Mouse (Mus musculus) heart, embryonic 12.5 days (tissue): Measurements from ENCODE around the gene Stxbp4. TPM values are rescaled to one million over a fixed set of nuclear protein-coding genes. Genes with fewer than 3 reads are reported as not detected.

ENCODE experiments used
- ATAC-seq: fragments of 200-750 bp; cut with Nextera tagmentation; 2 replicates; pipeline ENCODE4 v1.8.0; 2017; ENCODE audit warnings: moderate TSS enrichment, moderate library complexity; ENCODE audit not compliant: insufficient number of reproducible peaks, low FRiP score
- H3K27ac ChIP-seq: fragments of 300-500 bp; sonication (generic); 2 replicates; pipeline ENCODE4 v1.5.1; 2016; ENCODE audit warnings: mild to moderate bottlenecking, moderate library complexity; ENCODE audit not compliant: poor library complexity, severe bottlenecking
- H3K27me3 ChIP-seq: fragments of 300-500 bp; sonication (generic); replicated peaks from 2 replicates; pipeline ENCODE4 v1.6.1; 2016; ENCODE audit warnings: mild to moderate bottlenecking, moderate library complexity
- H3K36me3 ChIP-seq: fragments of 300-500 bp; sonication (generic); 2 replicates; pipeline ENCODE4 v1.6.1; 2016; ENCODE audit warnings: mild to moderate bottlenecking, moderate library complexity
- H3K4me1 ChIP-seq: fragments of 300-500 bp; sonication (generic); replicated peaks from 2 replicates; pipeline ENCODE4 v1.6.1; 2016; ENCODE audit warnings: mild to moderate bottlenecking
- H3K4me2 ChIP-seq: fragments of 300-500 bp; sonication (generic); 2 replicates; pipeline ENCODE4 v1.6.1; 2016; ENCODE audit warnings: mild to moderate bottlenecking, moderate library complexity
- H3K4me3 ChIP-seq: fragments of 300-500 bp; sonication (generic); 2 replicates; pipeline ENCODE4 v1.5.1; 2016; ENCODE audit warnings: mild to moderate bottlenecking
- H3K9ac ChIP-seq: fragments of 300-500 bp; sonication (generic); 2 replicates; pipeline ENCODE4 v1.6.1; 2016; ENCODE audit warnings: mild to moderate bottlenecking, moderate library complexity
- H3K9me3 ChIP-seq: fragments of 300-500 bp; sonication (generic); replicated peaks from 2 replicates; pipeline ENCODE4 v1.6.1; 2016; ENCODE audit warnings: mild to moderate bottlenecking, moderate library complexity
- WGBS: fragments of 180-500 bp; shearing (Covaris S2); methylation state at CpG from one replicate; pipeline ENCODE4 v1.1.7; 2016; 5-methylcytosine and 5-hydroxymethylcytosine counted together
- polyA plus RNA-seq: library from polyadenylated mRNA; unstranded; fragments of >200 nt; fragmentation: Nextera tagmentation; extraction: Ambion mirVana; gene quantifications from 2 replicates; pipeline ENCODE4 v1.2.1, GENCODE M21; 2016

Gene Stxbp4
- polyA plus RNA-seq, 1 experiment from 2014 or later = 15.1 TPM

DNA sequence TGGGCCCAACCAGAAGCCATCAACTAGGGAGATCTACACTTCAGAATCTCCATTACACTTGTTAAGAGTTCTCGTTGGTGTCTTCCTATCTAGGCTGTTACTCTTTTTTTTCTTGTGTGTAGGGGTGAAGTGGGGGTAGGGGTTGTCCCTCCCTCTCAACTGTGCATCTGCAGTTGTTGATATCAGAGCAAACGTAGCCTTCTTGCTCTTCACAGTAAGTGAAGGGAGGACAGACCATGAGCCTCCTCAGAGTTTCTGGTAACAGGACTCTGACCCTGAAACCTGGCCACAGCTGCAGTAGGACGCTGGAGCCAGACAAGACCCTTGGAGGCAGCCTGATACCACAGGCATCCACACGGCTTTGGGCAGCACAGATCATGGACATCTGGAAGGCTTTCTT is 81.4 kb downstream of the Stxbp4 start:
- 0 out of 2 replicates have a peak, but pooled peaks cover 3% of the 10 kb centered on the region for H3K36me3 ChIP-seq
- no peak for ATAC-seq
- no peak overlapping the region for H3K4me3 ChIP-seq
- no peaks in the 10 kb centered on the region for H3K27me3 ChIP-seq
- H3K4me2 ChIP-seq = no peak overlapping the region
- no peak overlapping the region for H3K27ac ChIP-seq
- H3K4me1 ChIP-seq = peaks cover 16% of the 10 kb centered on the region
- WGBS = 47% methylated on average over 4 of the region's 4 CpGs
- H3K9me3 ChIP-seq = no peaks in the 10 kb centered on the region
- no peak overlapping the region for H3K9ac ChIP-seq

GRCm38 (mm10) chr11:90553963-90554362 is 83.9 kb downstream of the Stxbp4 start:
- H3K27me3 ChIP-seq = no peaks in the 10 kb centered on the region
- no peak overlapping the region for H3K27ac ChIP-seq
- peaks cover 16% of the 10 kb centered on the region for H3K4me1 ChIP-seq
- no peak overlapping the region for H3K9ac ChIP-seq
- no peak overlapping the region for H3K4me3 ChIP-seq
- 56% methylated on average over 5 of the region's 5 CpGs for WGBS
- no peak overlapping the region for H3K4me2 ChIP-seq
- H3K36me3 ChIP-seq = no peaks in the 10 kb centered on the region
- no peaks in the 10 kb centered on the region for H3K9me3 ChIP-seq
- ATAC-seq = no peak

DNA sequence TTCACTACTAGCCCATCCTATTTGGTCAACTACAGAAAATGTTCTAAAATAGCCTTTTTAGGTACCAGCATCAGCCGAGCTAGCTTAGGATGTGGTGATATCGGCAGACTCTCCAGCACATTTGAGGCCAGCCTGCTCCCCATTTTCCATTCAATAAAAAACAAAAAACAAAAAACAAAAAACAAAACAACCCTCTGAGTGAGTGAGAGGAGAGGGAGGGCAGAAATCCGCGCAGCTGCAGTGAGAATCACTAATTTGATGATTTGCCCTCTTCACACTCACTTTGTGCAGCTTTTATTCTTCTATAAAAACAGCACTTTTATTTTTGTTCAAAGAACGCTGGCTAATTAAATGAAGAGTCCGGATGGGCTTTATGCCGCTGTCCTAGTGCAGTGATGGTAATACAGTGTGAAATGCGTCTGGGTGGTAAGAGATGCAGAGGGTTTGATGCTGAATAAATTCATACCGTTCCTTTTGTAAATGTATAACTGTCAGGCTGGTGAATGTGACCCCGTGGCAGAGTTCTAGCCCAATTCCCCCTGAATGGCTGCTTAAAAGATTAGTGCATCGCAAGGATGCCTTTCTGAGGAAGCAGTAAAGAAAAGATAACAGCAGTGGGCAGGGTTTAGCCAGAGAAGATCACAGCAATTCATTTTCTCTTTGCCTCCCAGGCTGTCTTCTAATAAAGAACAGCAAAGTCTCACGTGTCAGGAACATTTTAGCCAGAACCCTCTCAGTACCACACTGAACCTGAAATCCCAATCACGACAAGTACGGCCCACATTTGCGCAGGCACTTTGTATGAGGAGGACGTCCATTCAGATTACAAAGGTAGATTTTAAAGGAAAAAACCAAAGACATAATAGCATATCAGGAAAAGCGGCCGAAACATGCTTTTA is 85.3 kb downstream of the Stxbp4 start:
- no peak overlapping the region for H3K4me3 ChIP-seq
- H3K27me3 ChIP-seq = no peaks in the 10 kb centered on the region
- 70% methylated on average over 18 of the region's 18 CpGs for WGBS
- H3K27ac ChIP-seq = no peak overlapping the region
- 0 out of 2 replicates have a peak, but pooled peaks cover 3% of the 10 kb centered on the region for H3K36me3 ChIP-seq
- no peak overlapping the region for H3K4me2 ChIP-seq
- no peaks in the 10 kb centered on the region for H3K9me3 ChIP-seq
- peaks cover 10% of the 10 kb centered on the region for H3K4me1 ChIP-seq
- ATAC-seq = no peak
- H3K9ac ChIP-seq = no peak overlapping the region

DNA sequence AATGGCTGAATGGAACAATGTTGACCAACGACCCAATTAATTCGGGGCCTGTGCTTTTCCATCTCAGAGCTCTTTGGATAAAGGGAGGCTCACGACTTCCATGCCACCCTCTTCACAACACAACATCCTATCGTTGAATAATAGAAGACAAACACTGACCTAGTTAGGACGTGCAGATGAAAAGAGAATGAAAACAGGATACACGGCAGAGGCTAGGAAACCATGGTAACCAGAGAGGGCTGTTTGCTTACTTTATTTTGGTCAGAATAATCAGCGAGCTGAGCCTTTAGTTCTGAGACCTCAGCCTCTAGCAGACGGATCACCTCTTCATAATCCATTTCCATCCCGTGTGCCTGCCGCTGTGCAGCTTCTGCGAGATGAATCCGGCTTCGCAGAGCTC is 89.3 kb downstream of the Stxbp4 start:
- Histone ChIP-seq H3K9ac (no peak overlapping the region), H3K27me3 (no peaks in the 10 kb centered on the region), H3K4me1 (peaks cover 6% of the 10 kb centered on the region), H3K36me3 (peaks cover 12% of the 10 kb centered on the region), H3K4me3 (no peak overlapping the region), H3K4me2 (no peak overlapping the region), H3K27ac (no peak overlapping the region), H3K9me3 (peaks cover 4% of the 10 kb centered on the region; the same call in 1 of the 2 replicates)
- no peak for ATAC-seq
- 81% methylated on average over 13 of the region's 13 CpGs for WGBS

GRCm38 (mm10) chr11:90538636-90539263 is 99.1 kb downstream of the Stxbp4 start:
- no peaks in the 10 kb centered on the region for H3K27me3 ChIP-seq
- no peak overlapping the region for H3K27ac ChIP-seq
- H3K4me1 ChIP-seq = no peaks in the 10 kb centered on the region
- H3K4me3 ChIP-seq = no peak overlapping the region
- no peak overlapping the region for H3K4me2 ChIP-seq
- H3K9ac ChIP-seq = no peak overlapping the region
- 89% methylated on average over 7 of the region's 7 CpGs for WGBS
- H3K9me3 ChIP-seq = no peaks in the 10 kb centered on the region
- peaks cover 19% of the 10 kb centered on the region for H3K36me3 ChIP-seq
- no peak for ATAC-seq

- Histone ChIP-seq H3K27me3 (no peaks in the 10 kb centered on the region), H3K36me3 (peaks cover 16% of the 10 kb centered on the region), H3K4me3 (no peak overlapping the region), H3K4me1 (peaks cover 24% of the 10 kb centered on the region), H3K27ac (no peak overlapping the region), H3K4me2 (no peak overlapping the region), H3K9me3 (no peaks in the 10 kb centered on the region), H3K9ac (no peak overlapping the region)
- 78% methylated on average over 2 of the region's 2 CpGs for WGBS
- ATAC-seq = no peak
Measured at GRCm38 (mm10) chr11:90525311-90525710, 112.6 kb downstream of the Stxbp4 start.

- Histone ChIP-seq H3K27ac (no peak overlapping the region), H3K9ac (no peak overlapping the region), H3K4me3 (no peak overlapping the region), H3K4me1 (peaks cover 38% of the 10 kb centered on the region), H3K4me2 (peak overlapping the region; percentile 32; the same call in 1 of the 2 replicates), H3K27me3 (no peaks in the 10 kb centered on the region), H3K36me3 (0 out of 2 replicates have a peak, but pooled peaks cover 7% of the 10 kb centered on the region), H3K9me3 (no peaks in the 10 kb centered on the region)
- no peak for ATAC-seq
- 34% methylated on average over 8 of the region's 8 CpGs for WGBS
Measured at GRCm38 (mm10) chr11:90521040-90521439, 116.8 kb downstream of the Stxbp4 start.

GRCm38 (mm10) chr11:90517750-90518149 is 120.1 kb downstream of the Stxbp4 start:
- Histone ChIP-seq H3K27ac (peak overlapping the region; percentile 50; the same call in 1 of the 2 replicates), H3K9ac (no peak overlapping the region), H3K36me3 (0 out of 2 replicates have a peak, but pooled peaks cover 7% of the 10 kb centered on the region), H3K4me2 (peak overlapping the region; percentile 26; the same call in 1 of the 2 replicates), H3K27me3 (no peaks in the 10 kb centered on the region), H3K4me3 (no peak overlapping the region), H3K4me1 (peaks cover 40% of the 10 kb centered on the region), H3K9me3 (no peaks in the 10 kb centered on the region)
- peak; percentile 55; the same call in 1 of the 2 replicates for ATAC-seq
- 12% methylated on average over 1 of the region's 1 CpGs for WGBS

DNA sequence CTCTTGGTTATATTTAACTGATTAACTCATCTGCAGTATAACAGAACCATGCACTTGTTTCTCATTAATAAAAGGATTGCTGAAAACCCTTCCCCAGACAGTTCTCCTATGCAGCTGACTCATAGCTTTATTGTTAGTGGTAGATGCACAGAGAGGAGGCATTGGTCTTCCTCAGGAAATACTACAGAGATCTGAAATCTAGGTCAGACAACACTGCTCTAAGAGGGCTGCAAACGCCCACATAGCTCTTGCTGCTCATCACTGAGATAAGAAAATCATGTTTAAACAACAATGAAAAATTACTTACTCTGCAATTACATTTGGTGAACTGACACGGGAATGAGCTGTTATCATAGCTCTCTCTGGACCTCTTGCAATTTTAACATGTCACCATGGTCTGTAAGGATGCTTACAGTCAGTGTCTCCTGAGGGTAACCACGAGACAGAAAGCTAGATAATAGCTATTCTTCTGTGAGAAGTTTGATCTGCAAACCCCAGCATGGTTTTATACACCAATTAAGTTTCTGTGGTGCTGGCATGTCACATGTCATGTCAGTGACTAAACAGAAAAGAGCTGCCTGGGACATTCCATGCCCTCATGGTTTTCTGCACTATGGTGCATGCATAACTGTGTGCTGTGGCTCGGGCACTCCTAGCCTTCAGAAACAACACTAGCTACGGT is 125.2 kb downstream of the Stxbp4 start:
- no peaks in the 10 kb centered on the region for H3K27me3 ChIP-seq
- peaks cover 14% of the 10 kb centered on the region for H3K4me1 ChIP-seq
- no peak for ATAC-seq
- H3K9ac ChIP-seq = no peak overlapping the region
- no peak overlapping the region for H3K4me3 ChIP-seq
- H3K27ac ChIP-seq = no peak overlapping the region
- no peak overlapping the region for H3K4me2 ChIP-seq
- 0 out of 2 replicates have a peak, but pooled peaks cover 5% of the 10 kb centered on the region for H3K36me3 ChIP-seq
- no peaks in the 10 kb centered on the region for H3K9me3 ChIP-seq
- 46% methylated on average over 5 of the region's 5 CpGs for WGBS

DNA sequence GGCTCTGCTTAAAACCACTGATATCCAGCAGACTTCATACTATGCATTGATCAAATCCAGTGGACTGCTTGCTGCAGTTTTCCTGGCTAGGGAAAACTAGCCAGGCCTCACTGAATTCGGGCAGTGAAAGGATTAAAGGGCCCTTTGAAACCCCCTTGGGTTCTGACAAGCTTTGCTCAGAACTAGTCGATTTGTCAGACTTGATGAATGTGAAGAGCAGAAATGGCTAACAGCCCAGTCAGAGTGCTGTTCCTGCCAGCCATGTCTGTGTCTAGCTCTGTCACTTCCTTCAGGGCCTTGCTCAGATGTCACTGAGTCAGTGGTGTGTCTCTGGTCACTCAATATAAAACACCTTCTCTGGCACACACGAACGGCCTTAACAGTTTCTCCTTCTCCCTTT is 136.0 kb downstream of the Stxbp4 start:
- Histone ChIP-seq H3K36me3 (peaks cover 4% of the 10 kb centered on the region; the same call in 1 of the 2 replicates), H3K4me2 (no peak overlapping the region), H3K27me3 (no peaks in the 10 kb centered on the region), H3K4me3 (no peak overlapping the region), H3K9ac (no peak overlapping the region), H3K4me1 (peaks cover 6% of the 10 kb centered on the region), H3K9me3 (no peaks in the 10 kb centered on the region), H3K27ac (no peak overlapping the region)
- WGBS = 83% methylated on average over 4 of the region's 4 CpGs
- ATAC-seq = no peak

DNA sequence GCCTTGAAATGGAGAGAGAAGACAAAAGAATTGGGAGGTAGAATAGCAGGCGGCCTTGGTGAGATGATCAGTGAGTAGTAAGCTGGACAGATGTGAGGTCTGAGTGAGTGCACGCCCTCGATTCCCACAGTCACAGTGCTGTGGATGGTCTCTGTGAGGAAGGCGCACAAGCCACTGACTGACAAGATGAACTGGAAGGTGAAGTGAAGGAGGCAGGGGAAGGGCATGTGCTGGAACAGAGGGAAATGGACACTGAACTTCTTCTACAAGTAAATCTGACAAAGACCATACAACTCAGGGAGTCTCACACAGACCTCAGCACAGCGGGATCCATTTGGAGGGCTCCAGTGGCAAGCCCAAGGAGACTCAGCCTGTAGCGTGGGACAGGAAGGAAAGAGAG is 138.0 kb downstream of the Stxbp4 start:
- no peak overlapping the region for H3K4me2 ChIP-seq
- no peaks in the 10 kb centered on the region for H3K36me3 ChIP-seq
- no peak overlapping the region for H3K27ac ChIP-seq
- no peak for ATAC-seq
- H3K9ac ChIP-seq = no peak overlapping the region
- H3K4me1 ChIP-seq = peaks cover 6% of the 10 kb centered on the region
- no peaks in the 10 kb centered on the region for H3K9me3 ChIP-seq
- 91% methylated on average over 6 of the region's 6 CpGs for WGBS
- H3K27me3 ChIP-seq = no peaks in the 10 kb centered on the region
- no peak overlapping the region for H3K4me3 ChIP-seq
